Mouse (Mus musculus) E14TG2a.4 (cell line): ENCODE data around the gene Nans.

Experiments
- CTCF ChIP-seq: conservative IDR thresholded peaks from 2 replicates; pipeline ENCODE4 v1.5.1; 2014; ENCODE audit warnings: low read length
- NANOG ChIP-seq: IDR thresholded peaks from 2 replicates; pipeline ENCODE4 v1.6.1; 2014; ENCODE audit warnings: borderline replicate concordance, low read length, mixed read lengths
- POU5F1 ChIP-seq: IDR thresholded peaks from 2 replicates; pipeline ENCODE4 v1.6.1; 2014; ENCODE audit warnings: low read length, borderline replicate concordance

- TF ChIP-seq CTCF (no peak), POU5F1 (no peak), NANOG (no peak)
Measured at GRCm38 (mm10) chr4:46526226-46526625, 37.2 kb downstream of the Nans start.
